Mouse (Mus musculus) testis, adult 2 months (tissue): Measurements from ENCODE around the gene Vrk3. TPM values are rescaled to one million over a fixed set of nuclear protein-coding genes. Genes with fewer than 3 reads are reported as not detected.
A peak's percentile ranks its signal among the peaks of the same experiment; 100 is the strongest.

Experiments
- H3K27ac ChIP-seq: fragments of 200-500 bp; 2 replicates; pipeline ENCODE4 v1.5.1; 2012; ENCODE audit warnings: low read depth, low read length; ENCODE audit not compliant: control insufficient read depth, insufficient read depth
- H3K27me3 ChIP-seq: fragments of 200-500 bp; 2 replicates; pipeline ENCODE4 v1.6.1; 2012; ENCODE audit warnings: mild to moderate bottlenecking, low read length, moderate library complexity; ENCODE audit not compliant: control insufficient read depth, insufficient read depth
- H3K36me3 ChIP-seq: fragments of 200-500 bp; 2 replicates; pipeline ENCODE4 v1.6.1; 2012; ENCODE audit warnings: mild to moderate bottlenecking, low read length; ENCODE audit not compliant: control insufficient read depth, insufficient read depth
- H3K4me1 ChIP-seq: fragments of 200-500 bp; 2 replicates; pipeline ENCODE4 v1.6.1; 2012; ENCODE audit warnings: low read length; ENCODE audit not compliant: control insufficient read depth, insufficient read depth
- H3K4me3 ChIP-seq: fragments of 200-500 bp; 2 replicates; pipeline ENCODE4 v1.5.1; 2012; ENCODE audit warnings: low read depth, mild to moderate bottlenecking, low read length, moderate library complexity, mixed read lengths; ENCODE audit not compliant: control insufficient read depth
- CTCF ChIP-seq: fragments of 200-500 bp; IDR thresholded peaks from 2 replicates; pipeline ENCODE4 v1.5.1; 2012; ENCODE audit warnings: low read depth, mild to moderate bottlenecking, inconsistent platforms, low read length, moderate library complexity; ENCODE audit not compliant: control insufficient read depth, insufficient read depth, insufficient replicate concordance
- POLR2A ChIP-seq: fragments of 200-500 bp; IDR thresholded peaks from 2 replicates; pipeline ENCODE4 v1.6.1; 2012; ENCODE audit warnings: low read depth, mild to moderate bottlenecking, inconsistent platforms, low read length, moderate library complexity; ENCODE audit not compliant: control insufficient read depth
- polyA plus RNA-seq: library from polyadenylated mRNA; depleted of rRNA; stranded (reverse); fragments of >200 nt; gene quantifications from 2 replicates; pipeline ENCODE4 v1.2.3, GENCODE M21; 2012

The Vrk3 gene
- polyA plus RNA-seq, 1 experiment = 131 TPM

GRCm38 (mm10) chr7:44770046-44770578 lies 21.9 kb downstream of the Vrk3 start:
- H3K36me3 ChIP-seq = peaks cover 5% of the 10 kb centered on the region
- no peaks in the 10 kb centered on the region for H3K27me3 ChIP-seq
- peak overlapping the region; percentile 84 for H3K27ac ChIP-seq
- peaks cover 9% of the 10 kb centered on the region for H3K4me1 ChIP-seq
- no peak overlapping the region for H3K4me3 ChIP-seq
- TF ChIP-seq POLR2A = 0 out of 2 replicates have a peak, but pooled peaks have one; percentile 21
- TF ChIP-seq CTCF = no peak

DNA sequence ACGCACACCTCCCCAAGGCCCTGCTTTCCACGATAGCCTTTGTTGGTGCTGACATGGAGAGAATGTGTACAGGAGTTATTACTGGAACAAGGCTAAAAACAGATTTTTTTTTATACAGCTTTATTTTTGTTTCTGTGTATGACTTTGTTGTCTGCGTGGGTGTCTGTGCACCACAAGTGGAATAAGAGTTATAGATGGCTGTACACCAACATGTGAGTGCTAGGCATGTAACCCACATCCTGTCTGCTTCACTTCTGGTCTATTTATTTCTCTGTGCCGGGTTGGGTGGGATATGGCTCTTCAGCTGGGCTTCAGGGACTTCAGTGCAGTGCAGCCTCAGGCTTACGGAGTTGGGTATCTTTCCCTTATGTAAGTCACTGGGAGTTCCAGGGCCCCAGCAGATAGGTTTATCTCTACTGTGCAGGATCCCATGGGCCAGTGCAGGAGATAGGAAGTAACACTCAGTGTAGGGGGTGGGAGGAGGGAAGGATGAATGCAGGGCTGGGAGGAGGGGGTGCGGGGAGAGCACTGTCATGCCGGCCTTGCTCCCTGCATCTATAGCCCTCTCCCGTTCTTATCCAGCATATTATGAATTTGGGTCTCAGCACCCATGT lies 24.5 kb downstream of the Vrk3 start:
- peaks cover 6% of the 10 kb centered on the region for H3K36me3 ChIP-seq
- H3K4me1 ChIP-seq = peaks cover 9% of the 10 kb centered on the region
- no peak overlapping the region; the same call in 1 of the 2 replicates for H3K27ac ChIP-seq
- no peak for TF ChIP-seq POLR2A
- TF ChIP-seq CTCF = no peak
- no peaks in the 10 kb centered on the region for H3K27me3 ChIP-seq
- H3K4me3 ChIP-seq = no peak overlapping the region

GRCm38 (mm10) chr7:44776849-44777498 lies 28.8 kb downstream of the Vrk3 start:
- Histone ChIP-seq H3K4me1 (no peaks in the 10 kb centered on the region), H3K36me3 (peaks cover 2% of the 10 kb centered on the region), H3K27ac (no peak overlapping the region), H3K27me3 (no peaks in the 10 kb centered on the region), H3K4me3 (no peak overlapping the region)
- TF ChIP-seq CTCF = no peak
- no peak for TF ChIP-seq POLR2A

- Histone ChIP-seq H3K4me1 (no peaks in the 10 kb centered on the region), H3K4me3 (no peak overlapping the region), H3K27ac (no peak overlapping the region), H3K27me3 (no peaks in the 10 kb centered on the region), H3K36me3 (peaks cover under 1% of the 10 kb centered on the region)
- TF ChIP-seq POLR2A (no peak), CTCF (no peak)
Observed at GRCm38 (mm10) chr7:44780101-44780500, 31.9 kb downstream of the Vrk3 start.

GRCm38 (mm10) chr7:44789531-44789930 lies 41.3 kb downstream of the Vrk3 start:
- Histone ChIP-seq H3K27ac (no peak overlapping the region), H3K27me3 (no peaks in the 10 kb centered on the region), H3K4me1 (no peaks in the 10 kb centered on the region), H3K36me3 (no peaks in the 10 kb centered on the region), H3K4me3 (no peak overlapping the region)
- TF ChIP-seq CTCF = no peak
- no peak for TF ChIP-seq POLR2A

DNA sequence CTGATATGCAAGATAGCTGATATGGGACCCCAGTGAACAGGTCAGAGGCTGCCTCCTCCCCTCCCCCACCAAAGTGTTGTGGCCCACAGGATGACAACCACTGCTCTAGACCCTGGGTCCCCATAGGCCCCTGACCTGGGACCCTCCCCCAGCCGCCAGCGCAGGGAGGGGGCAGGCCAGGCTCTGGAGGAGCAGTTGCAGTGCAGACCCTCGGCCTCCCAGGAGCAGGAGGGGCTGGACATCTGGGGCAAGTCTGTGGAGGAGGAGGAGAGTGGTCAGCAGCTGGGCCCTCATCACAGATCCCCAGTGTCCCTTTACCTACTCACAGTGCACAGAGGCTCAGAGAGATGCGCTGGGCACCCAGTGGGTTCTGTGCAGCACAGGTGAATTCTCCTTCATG lies 41.9 kb downstream of the Vrk3 start:
- TF ChIP-seq CTCF (no peak), POLR2A (no peak)
- no peak overlapping the region for H3K27ac ChIP-seq
- no peaks in the 10 kb centered on the region for H3K36me3 ChIP-seq
- no peaks in the 10 kb centered on the region for H3K27me3 ChIP-seq
- no peaks in the 10 kb centered on the region for H3K4me1 ChIP-seq
- no peak overlapping the region for H3K4me3 ChIP-seq

- Histone ChIP-seq H3K36me3 (no peaks in the 10 kb centered on the region), H3K4me3 (no peak overlapping the region), H3K27ac (no peak overlapping the region), H3K27me3 (no peaks in the 10 kb centered on the region), H3K4me1 (no peaks in the 10 kb centered on the region)
- TF ChIP-seq CTCF (no peak), POLR2A (no peak)
Observed at GRCm38 (mm10) chr7:44792781-44793180, 44.6 kb downstream of the Vrk3 start.
